Mouse (Mus musculus): ENCODE data around the gene Rrbp1. TPM values are rescaled to one million over a fixed set of nuclear protein-coding genes. Genes with fewer than 3 reads are reported as not detected.
A peak's percentile ranks its signal among the peaks of the same experiment; 100 is the strongest.

Gene Rrbp1
- polyA plus RNA-seq, 1 experiment from 2014 or later = 41.8 TPM

GRCm38 (mm10) chr2:143937861-143938260, 73.2 kb downstream of the Rrbp1 start:
- H3K9me3 ChIP-seq (replicated peaks; ENCODE audit: control insufficient read depth, low read length) = no peaks in the 10 kb centered on the region
- H3K9ac ChIP-seq (replicated peaks; ENCODE audit: low read length) = no peak overlapping the region
- no peaks in the 10 kb centered on the region for H3K27me3 ChIP-seq (ENCODE audit: control insufficient read depth, insufficient read depth, low read length)
- H3K4me1 ChIP-seq (ENCODE audit: control insufficient read depth, insufficient read depth, low read length) = no peaks in the 10 kb centered on the region
- no peak overlapping the region for H3K4me2 ChIP-seq (ENCODE audit: low read depth, low read length)
- peaks cover 5% of the 10 kb centered on the region; the same call in 1 of the 2 replicates for H3K36me3 ChIP-seq (replicated peaks; ENCODE audit: control insufficient read depth, insufficient read depth, low read depth, low read length)
- ATAC-seq (replicated peaks; ENCODE audit: insufficient number of reproducible peaks, low FRiP score, low TSS enrichment, low read depth) (0 out of 2 replicates have a peak, but pooled peaks have one; percentile 29), DNase-seq (ENCODE audit: low spot score) (no peak)
- H3K27ac ChIP-seq (replicated peaks; ENCODE audit: low read depth, low read length) = no peak overlapping the region
- 73% methylated on average over 2 of the region's 2 CpGs for WGBS
- no peak overlapping the region for H3K4me3 ChIP-seq (ENCODE audit: low read depth, low read length)

- H3K9ac ChIP-seq (replicated peaks; ENCODE audit: low read length) = no peak overlapping the region
- no peaks in the 10 kb centered on the region for H3K4me1 ChIP-seq (ENCODE audit: control insufficient read depth, insufficient read depth, low read length)
- no peak overlapping the region for H3K4me3 ChIP-seq (ENCODE audit: low read depth, low read length)
- no peak overlapping the region for H3K4me2 ChIP-seq (ENCODE audit: low read depth, low read length)
- H3K36me3 ChIP-seq (replicated peaks; ENCODE audit: control insufficient read depth, insufficient read depth, low read depth, low read length) = no peaks in the 10 kb centered on the region
- 88% methylated on average over 8 of the region's 8 CpGs for WGBS
- DNase-seq (ENCODE audit: low spot score) (no peak), ATAC-seq (replicated peaks; ENCODE audit: insufficient number of reproducible peaks, low FRiP score, low TSS enrichment, low read depth) (no peak)
- H3K27me3 ChIP-seq (ENCODE audit: control insufficient read depth, insufficient read depth, low read length) = no peaks in the 10 kb centered on the region
- no peaks in the 10 kb centered on the region for H3K9me3 ChIP-seq (replicated peaks; ENCODE audit: control insufficient read depth, low read length)
- no peak overlapping the region for H3K27ac ChIP-seq (replicated peaks; ENCODE audit: low read depth, low read length)
Measured at GRCm38 (mm10) chr2:143934439-143934838, 76.6 kb downstream of the Rrbp1 start.

- Histone ChIP-seq H3K9ac (replicated peaks; ENCODE audit: low read length) (no peak overlapping the region), H3K4me3 (ENCODE audit: low read depth, low read length) (no peak overlapping the region), H3K4me1 (ENCODE audit: control insufficient read depth, insufficient read depth, low read length) (no peaks in the 10 kb centered on the region), H3K9me3 (replicated peaks; ENCODE audit: control insufficient read depth, low read length) (no peaks in the 10 kb centered on the region), H3K27ac (replicated peaks; ENCODE audit: low read depth, low read length) (no peak overlapping the region), H3K4me2 (ENCODE audit: low read depth, low read length) (no peak overlapping the region), H3K36me3 (replicated peaks; ENCODE audit: control insufficient read depth, insufficient read depth, low read depth, low read length) (no peaks in the 10 kb centered on the region), H3K27me3 (ENCODE audit: control insufficient read depth, insufficient read depth, low read length) (no peaks in the 10 kb centered on the region)
- WGBS = 91% methylated on average over 5 of the region's 5 CpGs
- DNase-seq (ENCODE audit: low spot score) (no peak), ATAC-seq (replicated peaks; ENCODE audit: insufficient number of reproducible peaks, low FRiP score, low TSS enrichment, low read depth) (no peak)
Measured at GRCm38 (mm10) chr2:143933516-143933915, 77.5 kb downstream of the Rrbp1 start.

- WGBS = 81% methylated on average over 12 of the region's 12 CpGs
- ATAC-seq (replicated peaks; ENCODE audit: insufficient number of reproducible peaks, low FRiP score, low TSS enrichment, low read depth) = 0 out of 2 replicates have a peak, but pooled peaks have one; percentile 17
- DNase-seq (ENCODE audit: low spot score) = no peak
Measured at GRCm38 (mm10) chr2:143932340-143932873, 78.7 kb downstream of the Rrbp1 start.

GRCm38 (mm10) chr2:143929607-143930311, 81.3 kb downstream of the Rrbp1 start:
- Histone ChIP-seq H3K4me1 (ENCODE audit: control insufficient read depth, insufficient read depth, low read length) (no peaks in the 10 kb centered on the region), H3K27ac (replicated peaks; ENCODE audit: low read depth, low read length) (no peak overlapping the region), H3K9ac (replicated peaks; ENCODE audit: low read length) (no peak overlapping the region), H3K27me3 (ENCODE audit: control insufficient read depth, insufficient read depth, low read length) (no peaks in the 10 kb centered on the region), H3K4me2 (ENCODE audit: low read depth, low read length) (no peak overlapping the region), H3K4me3 (ENCODE audit: low read depth, low read length) (no peak overlapping the region), H3K9me3 (replicated peaks; ENCODE audit: control insufficient read depth, low read length) (no peaks in the 10 kb centered on the region), H3K36me3 (replicated peaks; ENCODE audit: control insufficient read depth, insufficient read depth, low read depth, low read length) (no peaks in the 10 kb centered on the region)
- ATAC-seq (replicated peaks; ENCODE audit: insufficient number of reproducible peaks, low FRiP score, low TSS enrichment, low read depth) = no peak
- DNase-seq (ENCODE audit: low spot score) = no peak
- WGBS = 53% methylated on average over 3 of the region's 3 CpGs

More at GRCm38 (mm10) chr2:143932340-143932873, 78.7 kb downstream of the Rrbp1 start:
- Histone ChIP-seq H3K36me3 (replicated peaks; ENCODE audit: control insufficient read depth, insufficient read depth, low read depth, low read length) (no peaks in the 10 kb centered on the region), H3K27ac (replicated peaks; ENCODE audit: low read depth, low read length) (no peak overlapping the region), H3K9ac (replicated peaks; ENCODE audit: low read length) (no peak overlapping the region), H3K4me2 (ENCODE audit: low read depth, low read length) (no peak overlapping the region), H3K27me3 (ENCODE audit: control insufficient read depth, insufficient read depth, low read length) (no peaks in the 10 kb centered on the region), H3K4me1 (ENCODE audit: control insufficient read depth, insufficient read depth, low read length) (no peaks in the 10 kb centered on the region), H3K4me3 (ENCODE audit: low read depth, low read length) (no peak overlapping the region), H3K9me3 (replicated peaks; ENCODE audit: control insufficient read depth, low read length) (no peaks in the 10 kb centered on the region)

GRCm38 (mm10) chr2:143925826-143926225, 85.2 kb downstream of the Rrbp1 start:
- Histone ChIP-seq H3K4me1 (ENCODE audit: control insufficient read depth, insufficient read depth, low read length) (no peaks in the 10 kb centered on the region), H3K4me2 (ENCODE audit: low read depth, low read length) (no peak overlapping the region), H3K4me3 (ENCODE audit: low read depth, low read length) (no peak overlapping the region), H3K9ac (replicated peaks; ENCODE audit: low read length) (no peak overlapping the region), H3K27ac (replicated peaks; ENCODE audit: low read depth, low read length) (no peak overlapping the region), H3K36me3 (replicated peaks; ENCODE audit: control insufficient read depth, insufficient read depth, low read depth, low read length) (no peaks in the 10 kb centered on the region), H3K9me3 (replicated peaks; ENCODE audit: control insufficient read depth, low read length) (no peaks in the 10 kb centered on the region), H3K27me3 (ENCODE audit: control insufficient read depth, insufficient read depth, low read length) (no peaks in the 10 kb centered on the region)
- WGBS = 97% methylated on average over 6 of the region's 6 CpGs
- DNase-seq (ENCODE audit: low spot score) (no peak), ATAC-seq (replicated peaks; ENCODE audit: insufficient number of reproducible peaks, low FRiP score, low TSS enrichment, low read depth) (no peak)

GRCm38 (mm10) chr2:143924085-143924484, 87.0 kb downstream of the Rrbp1 start:
- H3K4me1 ChIP-seq (ENCODE audit: control insufficient read depth, insufficient read depth, low read length) = no peaks in the 10 kb centered on the region
- H3K9me3 ChIP-seq (replicated peaks; ENCODE audit: control insufficient read depth, low read length) = no peaks in the 10 kb centered on the region
- H3K9ac ChIP-seq (replicated peaks; ENCODE audit: low read length) = no peak overlapping the region
- no peaks in the 10 kb centered on the region for H3K27me3 ChIP-seq (ENCODE audit: control insufficient read depth, insufficient read depth, low read length)
- no peak overlapping the region for H3K4me3 ChIP-seq (ENCODE audit: low read depth, low read length)
- no peaks in the 10 kb centered on the region for H3K36me3 ChIP-seq (replicated peaks; ENCODE audit: control insufficient read depth, insufficient read depth, low read depth, low read length)
- ATAC-seq (replicated peaks; ENCODE audit: insufficient number of reproducible peaks, low FRiP score, low TSS enrichment, low read depth) (no peak), DNase-seq (ENCODE audit: low spot score) (no peak)
- no peak overlapping the region for H3K27ac ChIP-seq (replicated peaks; ENCODE audit: low read depth, low read length)
- no peak overlapping the region for H3K4me2 ChIP-seq (ENCODE audit: low read depth, low read length)
- 75% methylated on average over 7 of the region's 7 CpGs for WGBS

GRCm38 (mm10) chr2:143918831-143919502, 92.1 kb downstream of the Rrbp1 start:
- WGBS = 51% methylated on average over 4 of the region's 4 CpGs
- Histone ChIP-seq H3K9ac (replicated peaks; ENCODE audit: low read length) (no peak overlapping the region), H3K27me3 (ENCODE audit: control insufficient read depth, insufficient read depth, low read length) (no peaks in the 10 kb centered on the region), H3K9me3 (replicated peaks; ENCODE audit: control insufficient read depth, low read length) (no peaks in the 10 kb centered on the region), H3K36me3 (replicated peaks; ENCODE audit: control insufficient read depth, insufficient read depth, low read depth, low read length) (no peaks in the 10 kb centered on the region), H3K4me3 (ENCODE audit: low read depth, low read length) (no peak overlapping the region), H3K4me1 (ENCODE audit: control insufficient read depth, insufficient read depth, low read length) (no peaks in the 10 kb centered on the region), H3K27ac (replicated peaks; ENCODE audit: low read depth, low read length) (no peak overlapping the region), H3K4me2 (ENCODE audit: low read depth, low read length) (no peak overlapping the region)
- ATAC-seq (replicated peaks; ENCODE audit: insufficient number of reproducible peaks, low FRiP score, low TSS enrichment, low read depth) (no peak), DNase-seq (ENCODE audit: low spot score) (no peak)
